8 mouse cellular contexts compared by ENCODE assay signal in genomic region chr15:98897928-98898800, GRCm38 (mm10). TPM values are rescaled to one million over a fixed set of nuclear protein-coding genes. Genes with fewer than 3 reads are reported as not detected.
DNase-seq lines count a peak whose midpoint lies in the region; ATAC-seq and TF ChIP-seq lines count a peak whose summit lies in the region.

TSS of gene Dhh (minus strand) at chr15:98898540.

- 1% methylated on average over 41 of the region's 41 CpGs for WGBS in heart, embryonic 14.5 days
- WGBS in limb, embryonic 13.5 days: under 1% methylated on average over 41 of the region's 41 CpGs
- under 1% methylated on average over 41 of the region's 41 CpGs for WGBS in neural tube, embryonic 11.5 days

- no peaks in the 10 kb centered on the region for H3K36me3 ChIP-seq in testis, adult 2 months (ENCODE audit: control insufficient read depth, insufficient read depth, low read length)
- peaks cover 4% of the 10 kb centered on the region for H3K36me3 ChIP-seq in heart, embryonic 14.5 days (ENCODE audit: control insufficient read depth, insufficient read depth, low read length)
- H3K36me3 ChIP-seq in limb, embryonic 13.5 days: peaks cover 7% of the 10 kb centered on the region
- H3K36me3 ChIP-seq in neural tube, embryonic 11.5 days (ENCODE audit: control insufficient read depth, insufficient read depth, low read length): no peaks in the 10 kb centered on the region

- H3K4me3 ChIP-seq in testis, adult 2 months (ENCODE audit: control insufficient read depth, low read depth, low read length): peak within 1 kb of the TSS; percentile 28
- peak within 1 kb of the TSS; percentile 34 to 37 for H3K4me3 ChIP-seq in heart, embryonic 14.5 days (ENCODE audit: control insufficient read depth in 1 of 2, insufficient read depth in 1 of 2, low read depth in 1 of 2, low read length in 2 of 2)
- H3K4me3 ChIP-seq in limb, embryonic 13.5 days: peak within 1 kb of the TSS; percentile 29
- H3K4me3 ChIP-seq in neural tube, embryonic 11.5 days (ENCODE audit: low read depth, low read length): peak within 1 kb of the TSS; percentile 9; the same call in 1 of the 2 replicates

- H3K4me2 ChIP-seq in heart, embryonic 14.5 days (ENCODE audit: low read length): peak within 1 kb of the TSS; percentile 73
- H3K4me2 ChIP-seq in limb, embryonic 13.5 days (replicated peaks): peak within 1 kb of the TSS; percentile 55
- peak within 1 kb of the TSS; percentile 30 for H3K4me2 ChIP-seq in neural tube, embryonic 11.5 days (ENCODE audit: low read depth)

- H3K9ac ChIP-seq in heart, embryonic 14.5 days (ENCODE audit: low read length): peak within 1 kb of the TSS; percentile 56
- H3K9ac ChIP-seq in limb, embryonic 13.5 days: 0 out of 2 replicates have a peak within 1 kb of the TSS, but pooled peaks have one; percentile 31
- no peak within 1 kb of the TSS for H3K9ac ChIP-seq in neural tube, embryonic 11.5 days (ENCODE audit: low read length)

- ATAC-seq in heart, embryonic 14.5 days (ENCODE audit: insufficient number of reproducible peaks, insufficient read depth, low FRiP score, low read depth): no peak
- ATAC-seq in limb, embryonic 13.5 days (ENCODE audit: low FRiP score, low read depth): no peak
- no peak for ATAC-seq in neural tube, embryonic 11.5 days (ENCODE audit: insufficient read depth, low FRiP score, low TSS enrichment)

- no peaks in the 10 kb centered on the region; the same call in none of the 2 replicates for H3K27me3 ChIP-seq in testis, adult 2 months (ENCODE audit: control insufficient read depth, insufficient read depth, low read length)
- H3K27me3 ChIP-seq in heart, embryonic 14.5 days (ENCODE audit: control insufficient read depth, insufficient read depth, low read length): peaks cover 56% of the 10 kb centered on the region
- peaks cover 78% of the 10 kb centered on the region for H3K27me3 ChIP-seq in limb, embryonic 13.5 days
- peaks cover 63% of the 10 kb centered on the region for H3K27me3 ChIP-seq in neural tube, embryonic 11.5 days (ENCODE audit: control insufficient read depth, insufficient read depth, low read length)

- peak; percentile 10; the same call in 1 of the 2 replicates for TF ChIP-seq POLR2A in testis, adult 2 months (IDR thresholded peaks at IDR 0.05; ENCODE audit: control insufficient read depth, low read depth, low read length)

- no peak for DNase-seq in testis, postnatal 14 days (ENCODE audit: low spot score)
- peak; percentile 54 for DNase-seq in neural tube, embryonic 11.5 days (ENCODE audit: low spot score)
- no peak for DNase-seq in right cerebral cortex, adult 18-20 months
- no peak for DNase-seq in c-Kit-positive CD71-positive TER-119-positive erythroid progenitor cells, embryonic 14.5 days (ENCODE audit: low spot score)
- no peak for DNase-seq in spleen, postnatal 10 days (ENCODE audit: low spot score in 2 of 2)

- TF ChIP-seq CTCF in testis, adult 2 months (IDR thresholded peaks at IDR 0.05; ENCODE audit: control insufficient read depth, insufficient read depth, insufficient replicate concordance, low read depth, low read length): no peak

- peak within 1 kb of the TSS; percentile 45; the same call in 1 of the 2 replicates for H3K27ac ChIP-seq in testis, adult 2 months (ENCODE audit: control insufficient read depth, insufficient read depth, low read depth, low read length)
- H3K27ac ChIP-seq in heart, embryonic 14.5 days (replicated peaks in 1 of 2; ENCODE audit: control insufficient read depth in 1 of 2, insufficient read depth in 1 of 2, low read depth in 2 of 2, low read length in 2 of 2): no peak within 1 kb of the TSS
- H3K27ac ChIP-seq in limb, embryonic 13.5 days: no peak within 1 kb of the TSS
- H3K27ac ChIP-seq in neural tube, embryonic 11.5 days (ENCODE audit: low read depth, low read length): no peak within 1 kb of the TSS

- H3K9me3 ChIP-seq in heart, embryonic 14.5 days (ENCODE audit: control insufficient read depth, low read length): no peaks in the 10 kb centered on the region
- no peaks in the 10 kb centered on the region for H3K9me3 ChIP-seq in limb, embryonic 13.5 days
- H3K9me3 ChIP-seq in neural tube, embryonic 11.5 days (ENCODE audit: control insufficient read depth, low read length): no peaks in the 10 kb centered on the region

- H3K4me1 ChIP-seq in testis, adult 2 months (ENCODE audit: control insufficient read depth, insufficient read depth, low read length): peaks cover 25% of the 10 kb centered on the region
- H3K4me1 ChIP-seq in heart, embryonic 14.5 days (ENCODE audit: control insufficient read depth in 2 of 2, insufficient read depth in 2 of 2, low read length in 2 of 2): peaks cover 21 to 44% of the 10 kb centered on the region in 2 experiments
- H3K4me1 ChIP-seq in limb, embryonic 13.5 days: peaks cover 45% of the 10 kb centered on the region
- H3K4me1 ChIP-seq in neural tube, embryonic 11.5 days (ENCODE audit: control insufficient read depth, insufficient read depth, low read length): peaks cover 19% of the 10 kb centered on the region

RNA-seq across cellular contexts. Expression of gene Dhh, which starts in this region (rescaled TPM):
- 9.4 and 10.8 TPM in 2 replicates for polyA plus RNA-seq in testis, adult 2 months (2012; rRNA removed)
- polyA plus RNA-seq in heart, embryonic 14.5 days (2014; fragmentation: Nextera tagmentation; extraction: Ambion mirVana): 0.93 and 1.1 TPM in 2 replicates
- 0.59 and 0.80 TPM in 2 replicates for polyA plus RNA-seq in limb, embryonic 13.5 days (2015; fragmentation: Nextera tagmentation; extraction: Ambion mirVana)
- polyA plus RNA-seq in neural tube, embryonic 11.5 days (2014; fragmentation: Nextera tagmentation; extraction: Ambion mirVana): 0.44 and 2.3 TPM in 2 replicates
